Mouse (Mus musculus): ENCODE measurements at regions not wholly inside any gene's neighbourhood (a gene's known extent, or its start where the extent isn't known, plus 50 kb on each side); places are given as distances from the start of the nearest gene placed in this dataset.
A peak's percentile ranks its signal among the peaks of the same experiment; 100 is the strongest.

GRCm38 (mm10) chrX:166725761-166726503, 140.4 kb upstream of the Egfl6 start:
- DNase-seq (ENCODE audit: low spot score in 2 of 2): no peak

DNA sequence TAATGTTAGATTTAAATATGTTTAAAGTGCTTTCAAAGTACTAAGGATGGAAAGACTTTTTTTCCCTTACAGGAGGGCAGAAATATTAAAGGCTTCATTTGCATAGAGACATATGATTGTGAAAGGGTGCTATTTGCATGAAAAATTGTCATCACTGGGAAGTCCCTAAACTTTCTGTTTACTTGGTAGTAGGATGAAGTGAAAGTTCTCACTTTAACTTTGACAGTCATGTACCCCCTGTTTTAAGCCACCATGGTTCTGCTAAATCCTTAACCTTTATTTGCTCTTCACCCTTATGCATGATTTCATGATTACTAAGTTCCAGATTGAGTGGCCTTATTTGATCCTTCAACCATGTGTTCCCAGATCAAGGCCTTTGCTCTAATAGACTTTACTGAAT, 132.6 kb upstream of the Egfl6 start:
- DNase-seq (ENCODE audit: low spot score in 2 of 2): no peak

- DNase-seq (ENCODE audit: low spot score in 2 of 2): no peak
Measured at GRCm38 (mm10) chrX:166709306-166709705, 123.8 kb upstream of the Egfl6 start.

DNA sequence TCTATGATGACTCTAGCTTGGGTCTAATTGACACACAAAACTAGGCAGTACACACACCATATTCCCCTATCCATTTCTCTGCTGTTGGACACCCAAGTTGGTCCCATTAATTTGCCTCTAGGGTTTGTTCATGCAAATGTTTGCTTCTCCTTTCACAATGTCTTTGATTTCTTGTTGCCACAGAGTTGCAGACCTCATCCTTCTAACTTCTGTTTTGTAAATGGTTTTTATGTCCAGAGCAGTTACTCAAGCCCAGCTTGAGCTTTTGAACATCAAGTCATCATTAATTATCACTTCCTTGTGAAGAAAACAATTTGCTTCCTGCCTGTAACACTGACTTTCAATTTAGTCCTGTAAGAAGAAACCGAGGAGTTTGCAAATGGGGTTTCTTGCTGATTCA, 122.6 kb upstream of the Egfl6 start:
- no peak for DNase-seq (ENCODE audit: low spot score in 2 of 2)

- DNase-seq (ENCODE audit: low spot score in 2 of 2): no peak
Measured at GRCm38 (mm10) chrX:166707029-166707428, 121.5 kb upstream of the Egfl6 start.

GRCm38 (mm10) chrX:166704311-166704710, 118.8 kb upstream of the Egfl6 start:
- no peak for DNase-seq (ENCODE audit: low spot score in 2 of 2)

DNA sequence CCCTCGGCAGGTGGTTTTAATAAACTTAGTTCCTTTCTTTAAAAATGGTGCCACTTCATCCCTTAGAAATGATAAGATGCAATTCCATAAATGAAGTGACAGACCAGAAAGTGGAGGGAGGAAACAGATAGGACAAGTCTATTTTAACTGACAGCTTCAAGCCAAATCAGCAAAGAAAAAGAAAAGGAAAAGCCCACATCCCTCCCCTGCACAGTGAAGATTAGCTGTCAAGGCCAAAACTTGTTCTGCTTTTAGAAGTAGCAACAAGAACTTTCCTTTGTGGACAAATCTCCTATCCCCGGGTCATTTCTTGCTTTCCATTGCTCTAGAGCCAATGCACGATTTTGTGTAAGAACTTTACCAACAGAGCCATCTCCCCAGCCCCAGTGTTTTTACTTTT, 108.7 kb upstream of the Egfl6 start:
- no peak for DNase-seq (ENCODE audit: low spot score in 2 of 2)

GRCm38 (mm10) chrX:166688779-166689178, 103.3 kb upstream of the Egfl6 start:
- DNase-seq (ENCODE audit: low spot score in 2 of 2): no peak

GRCm38 (mm10) chrX:166673404-166673803, 87.9 kb upstream of the Egfl6 start:
- DNase-seq (ENCODE audit: low spot score in 2 of 2): no peak

DNA sequence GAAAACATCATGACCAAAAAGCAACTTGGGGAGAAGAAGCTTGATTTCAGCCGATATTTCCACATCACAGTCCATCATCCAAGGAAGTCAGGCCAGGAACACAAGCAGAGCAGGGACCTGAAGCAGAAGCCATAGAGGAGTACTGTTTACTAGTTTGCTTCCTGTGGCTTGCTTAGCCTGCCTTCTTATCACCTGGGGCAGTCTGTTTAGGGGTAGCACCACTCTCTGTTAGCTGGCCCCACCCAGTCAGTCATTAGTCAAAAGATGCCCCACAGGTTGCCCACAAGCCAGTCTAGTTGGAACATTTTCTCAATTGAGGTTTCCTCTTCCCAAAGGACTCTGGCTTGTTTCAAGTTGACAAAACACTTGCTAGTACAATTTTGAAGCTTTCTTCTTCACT, 87.1 kb upstream of the Egfl6 start:
- no peak for DNase-seq (ENCODE audit: low spot score in 2 of 2)

- no peak for DNase-seq (ENCODE audit: low spot score in 2 of 2)
Measured at GRCm38 (mm10) chrX:166671853-166672252, 86.3 kb upstream of the Egfl6 start.

GRCm38 (mm10) chrX:166666304-166666703, 80.8 kb upstream of the Egfl6 start:
- no peak for DNase-seq (ENCODE audit: low spot score in 2 of 2)

DNA sequence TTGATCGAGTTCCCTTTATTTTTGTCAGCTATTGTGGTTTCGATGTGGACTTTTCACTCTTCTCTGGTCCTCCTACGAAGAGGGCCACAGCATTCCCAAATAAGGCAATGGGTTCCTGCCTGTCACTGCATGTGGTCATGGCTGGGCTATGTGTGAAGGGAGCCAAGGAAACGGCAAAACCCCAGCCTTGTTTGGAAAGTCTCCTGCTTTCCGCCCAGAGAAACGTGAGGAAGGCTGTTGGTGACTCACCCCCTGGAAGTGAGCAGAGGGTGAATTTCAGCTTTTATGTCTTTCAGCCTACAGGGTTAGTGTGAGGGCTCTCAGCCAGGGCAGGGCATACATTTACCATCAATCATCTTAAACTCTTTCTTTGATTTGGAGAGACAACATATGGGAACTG, 76.3 kb upstream of the Egfl6 start:
- peak; percentile 43 to 61 for DNase-seq (ENCODE audit: low spot score in 2 of 2)

GRCm38 (mm10) chrX:166661043-166661718, 75.7 kb upstream of the Egfl6 start:
- DNase-seq (ENCODE audit: low spot score in 2 of 2): peak; percentile 32 to 67

GRCm38 (mm10) chrX:166660715-166661042, 75.2 kb upstream of the Egfl6 start:
- DNase-seq (ENCODE audit: low spot score in 2 of 2): no peak

- no peak for DNase-seq (ENCODE audit: low spot score in 2 of 2)
Measured at GRCm38 (mm10) chrX:166652400-166652799, 66.9 kb upstream of the Egfl6 start.

- DNase-seq (ENCODE audit: low spot score in 2 of 2): no peak
Measured at GRCm38 (mm10) chrX:166645713-166646112, 60.2 kb upstream of the Egfl6 start.

DNA sequence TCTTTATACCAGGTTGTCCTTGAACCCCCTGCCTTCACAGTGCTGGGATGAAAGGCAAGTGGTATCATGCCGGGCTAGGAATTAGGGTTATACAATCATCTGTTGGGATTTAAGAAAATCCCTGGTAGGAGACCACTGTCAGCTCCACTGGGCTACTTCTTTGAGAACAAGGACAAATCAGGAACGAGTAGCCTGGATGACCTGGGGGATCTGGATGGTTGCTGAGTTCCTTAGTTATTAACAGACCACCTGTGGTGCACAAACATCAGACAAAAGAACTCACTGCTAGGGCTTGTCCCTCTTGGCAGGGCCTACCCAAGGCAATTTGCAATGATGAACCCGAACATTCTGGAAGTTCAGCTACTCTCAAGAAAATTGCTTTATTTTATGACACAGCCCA, 55.7 kb upstream of the Egfl6 start:
- DNase-seq (ENCODE audit: low spot score in 2 of 2): no peak

GRCm38 (mm10) chrX:166640258-166640657, 54.7 kb upstream of the Egfl6 start:
- no peak for DNase-seq (ENCODE audit: low spot score in 2 of 2)
